Mouse (Mus musculus): ENCODE measurements around the gene Gm36210. TPM values are rescaled to one million over a fixed set of nuclear protein-coding genes. Genes with fewer than 3 reads are reported as not detected.

Gene Gm36210
- polyA plus RNA-seq, 1 experiment from 2014 or later = not detected

GRCm38 (mm10) chr7:4851315-4851688, 55.0 kb downstream of the Gm36210 start:
- no peaks in the 10 kb centered on the region for H3K9me3 ChIP-seq
- WGBS = 68% methylated on average over 8 of the region's 8 CpGs
- no peak overlapping the region for H3K9ac ChIP-seq (replicated peaks)

DNA sequence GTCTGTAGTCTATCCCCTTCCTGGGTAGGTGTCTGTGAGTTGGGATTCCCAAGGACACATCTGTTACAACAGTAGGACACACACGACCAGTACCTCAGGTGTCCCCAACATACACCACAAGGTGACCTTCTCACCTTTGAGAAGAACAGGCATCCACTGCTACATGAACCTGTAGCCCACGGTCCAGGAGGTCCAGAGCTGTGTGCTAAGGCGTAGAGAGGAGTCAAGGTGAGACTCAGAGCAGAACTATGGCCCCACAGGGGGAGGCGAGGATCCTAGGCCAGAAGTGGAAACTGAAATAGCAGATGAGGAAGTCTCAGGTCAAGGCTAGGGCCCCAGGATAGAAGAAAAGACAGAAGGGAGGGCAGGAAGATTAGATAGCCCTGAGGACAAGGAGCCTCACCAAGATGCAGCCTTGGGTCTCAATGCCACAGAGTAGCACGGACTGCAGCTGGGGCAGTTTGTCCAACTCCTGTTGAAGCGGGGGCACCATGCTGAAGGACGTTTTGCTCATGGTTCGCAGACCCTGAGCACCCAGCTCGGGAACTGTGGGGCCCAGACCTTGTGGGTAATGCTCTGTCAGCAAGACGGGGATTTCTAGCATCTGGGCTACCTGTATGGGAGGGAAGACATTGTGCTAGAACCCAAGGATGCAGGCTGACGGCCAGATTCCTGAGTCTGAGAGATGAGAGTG, 55.5 kb downstream of the Gm36210 start:
- H3K9ac ChIP-seq (replicated peaks) = no peak overlapping the region
- no peak overlapping the region for H3K4me2 ChIP-seq (replicated peaks)
- WGBS = 79% methylated on average over 11 of the region's 11 CpGs
- H3K36me3 ChIP-seq = no peaks in the 10 kb centered on the region
- no peaks in the 10 kb centered on the region for H3K4me1 ChIP-seq
- no peak for ATAC-seq (ENCODE audit: low FRiP score, low read depth)
- H3K27me3 ChIP-seq = peaks cover 4% of the 10 kb centered on the region
- no peaks in the 10 kb centered on the region for H3K9me3 ChIP-seq
- H3K27ac ChIP-seq (replicated peaks) = no peak overlapping the region
- H3K4me3 ChIP-seq = no peak overlapping the region

More at GRCm38 (mm10) chr7:4851315-4851688, 55.0 kb downstream of the Gm36210 start:
- no peaks in the 10 kb centered on the region for H3K4me1 ChIP-seq
- H3K4me2 ChIP-seq (replicated peaks) = no peak overlapping the region
- H3K27ac ChIP-seq (replicated peaks) = no peak overlapping the region
- ATAC-seq (ENCODE audit: low FRiP score, low read depth) = no peak
- no peaks in the 10 kb centered on the region; the same call in none of the 2 replicates for H3K27me3 ChIP-seq
- H3K4me3 ChIP-seq = no peak overlapping the region
- H3K36me3 ChIP-seq = no peaks in the 10 kb centered on the region

- no peak for ATAC-seq (ENCODE audit: low FRiP score, low read depth)
- H3K27ac ChIP-seq (replicated peaks) = no peak overlapping the region
- H3K9me3 ChIP-seq = no peaks in the 10 kb centered on the region
- peaks cover 14% of the 10 kb centered on the region for H3K27me3 ChIP-seq
- H3K4me3 ChIP-seq = no peak overlapping the region
- no peaks in the 10 kb centered on the region for H3K36me3 ChIP-seq
- no peak overlapping the region; the same call in 1 of the 2 replicates for H3K9ac ChIP-seq (replicated peaks)
- 58% methylated on average over 9 of the region's 9 CpGs for WGBS
- no peak overlapping the region for H3K4me2 ChIP-seq (replicated peaks)
- peaks cover 4% of the 10 kb centered on the region for H3K4me1 ChIP-seq
Measured at GRCm38 (mm10) chr7:4849372-4849771, 56.9 kb downstream of the Gm36210 start.

Other genes with a start within 250 kb of the Gm36210 start
- 13.8 and 13.9 TPM in 2 replicates for gene Ppp6r1, start 247.5 kb downstream of the Gm36210 start, polyA plus RNA-seq (2016; fragmentation: Nextera tagmentation; extraction: Ambion mirVana)
- gene Hspbp1, start 221.4 kb downstream of the Gm36210 start, polyA plus RNA-seq (2016; fragmentation: Nextera tagmentation; extraction: Ambion mirVana) = 111 and 113 TPM in 2 replicates
- gene Brsk1, start 215.9 kb downstream of the Gm36210 start, polyA plus RNA-seq (2016; fragmentation: Nextera tagmentation; extraction: Ambion mirVana) = 5.4 and 5.7 TPM in 2 replicates
- 0.18 and 0.20 TPM in 2 replicates for gene Tmem150b, start 181.3 kb downstream of the Gm36210 start, polyA plus RNA-seq (2016; fragmentation: Nextera tagmentation; extraction: Ambion mirVana)
- 89.3 and 91.6 TPM in 2 replicates for gene Kmt5c, start 166.4 kb downstream of the Gm36210 start, polyA plus RNA-seq (2016; fragmentation: Nextera tagmentation; extraction: Ambion mirVana)
- 33.7 and 45.8 TPM in 2 replicates for gene Cox6b2, start 153.4 kb downstream of the Gm36210 start, polyA plus RNA-seq (2016; fragmentation: Nextera tagmentation; extraction: Ambion mirVana)
- not detected in 2 replicates for gene Fam71e2, start 135.2 kb downstream of the Gm36210 start, polyA plus RNA-seq (2016; fragmentation: Nextera tagmentation; extraction: Ambion mirVana)
- 0.36 and 0.38 TPM in 2 replicates for gene Il11, start 123.7 kb downstream of the Gm36210 start, polyA plus RNA-seq (2016; fragmentation: Nextera tagmentation; extraction: Ambion mirVana)
- gene Tmem190, start 123.6 kb downstream of the Gm36210 start, polyA plus RNA-seq (2016; fragmentation: Nextera tagmentation; extraction: Ambion mirVana) = not detected in 2 replicates
- 2.5 TPM in 2 replicates for gene Tmem238, start 116.9 kb downstream of the Gm36210 start, polyA plus RNA-seq (2016; fragmentation: Nextera tagmentation; extraction: Ambion mirVana)
- gene Rpl28, start 113.6 kb downstream of the Gm36210 start, polyA plus RNA-seq (2016; fragmentation: Nextera tagmentation; extraction: Ambion mirVana) = 300 and 313 TPM in 2 replicates
- gene Ube2s, start 93.9 kb downstream of the Gm36210 start, polyA plus RNA-seq (2016; fragmentation: Nextera tagmentation; extraction: Ambion mirVana) = 384 TPM in 2 replicates
- gene Shisa7, start 61.8 kb downstream of the Gm36210 start, polyA plus RNA-seq (2016; fragmentation: Nextera tagmentation; extraction: Ambion mirVana) = 3.3 and 4.7 TPM in 2 replicates
- 4.6 and 5.1 TPM in 2 replicates for gene Isoc2b, start 36.3 kb downstream of the Gm36210 start, polyA plus RNA-seq (2016; fragmentation: Nextera tagmentation; extraction: Ambion mirVana)
- gene Isoc2a, start 29.4 kb downstream of the Gm36210 start, polyA plus RNA-seq (2016; fragmentation: Nextera tagmentation; extraction: Ambion mirVana) = 0.68 and 0.80 TPM in 2 replicates
- 4.7 and 4.9 TPM in 2 replicates for gene Zfp628, start 8.7 kb upstream of the Gm36210 start, polyA plus RNA-seq (2016; fragmentation: Nextera tagmentation; extraction: Ambion mirVana)
- 15.1 and 16.6 TPM in 2 replicates for gene Nat14, start 15.5 kb upstream of the Gm36210 start, polyA plus RNA-seq (2016; fragmentation: Nextera tagmentation; extraction: Ambion mirVana)
- 1.6 and 2.0 TPM in 2 replicates for gene Ssc5d, start 19.3 kb upstream of the Gm36210 start, polyA plus RNA-seq (2016; fragmentation: Nextera tagmentation; extraction: Ambion mirVana)
- gene Sbk2, start 57.9 kb upstream of the Gm36210 start, polyA plus RNA-seq (2016; fragmentation: Nextera tagmentation; extraction: Ambion mirVana) = 0.18 TPM in 1 of 2 replicates, not detected in the other
- gene Sbk3, start 64.7 kb upstream of the Gm36210 start, polyA plus RNA-seq (2016; fragmentation: Nextera tagmentation; extraction: Ambion mirVana) = 0.14 TPM in 1 of 2 replicates, not detected in the other
- 60.9 and 68.8 TPM in 2 replicates for gene Zfp579, start 89.6 kb upstream of the Gm36210 start, polyA plus RNA-seq (2016; fragmentation: Nextera tagmentation; extraction: Ambion mirVana)
- 7.5 and 9.3 TPM in 2 replicates for gene Zfp524, start 107.9 kb upstream of the Gm36210 start, polyA plus RNA-seq (2016; fragmentation: Nextera tagmentation; extraction: Ambion mirVana)
- gene Fiz1, start 108.2 kb upstream of the Gm36210 start, polyA plus RNA-seq (2016; fragmentation: Nextera tagmentation; extraction: Ambion mirVana) = 69.0 and 73.4 TPM in 2 replicates
- gene Gm44973, start 109.0 kb upstream of the Gm36210 start, polyA plus RNA-seq (2016; fragmentation: Nextera tagmentation; extraction: Ambion mirVana) = 0.25 TPM in 1 of 2 replicates, not detected in the other
- gene Zfp865, start 113.9 kb upstream of the Gm36210 start, polyA plus RNA-seq (2016; fragmentation: Nextera tagmentation; extraction: Ambion mirVana) = 7.6 and 7.9 TPM in 2 replicates
- gene Ccdc106, start 114.0 kb upstream of the Gm36210 start, polyA plus RNA-seq (2016; fragmentation: Nextera tagmentation; extraction: Ambion mirVana) = 11.1 and 15.6 TPM in 2 replicates
- gene 4632433K11Rik, start 127.6 kb upstream of the Gm36210 start, polyA plus RNA-seq (2016; fragmentation: Nextera tagmentation; extraction: Ambion mirVana) = not detected in 2 replicates
- 5.4 and 5.8 TPM in 2 replicates for gene Zfp784, start 131.9 kb upstream of the Gm36210 start, polyA plus RNA-seq (2016; fragmentation: Nextera tagmentation; extraction: Ambion mirVana)
- gene Zfp580, start 145.0 kb upstream of the Gm36210 start, polyA plus RNA-seq (2016; fragmentation: Nextera tagmentation; extraction: Ambion mirVana) = 54.6 and 56.3 TPM in 2 replicates
- 148 and 160 TPM in 2 replicates for gene U2af2, start 155.6 kb upstream of the Gm36210 start, polyA plus RNA-seq (2016; fragmentation: Nextera tagmentation; extraction: Ambion mirVana)
- gene Epn1, start 173.7 kb upstream of the Gm36210 start, polyA plus RNA-seq (2016; fragmentation: Nextera tagmentation; extraction: Ambion mirVana) = 67.3 and 69.8 TPM in 2 replicates
- not detected in 2 replicates for gene Rfpl4, start 210.4 kb upstream of the Gm36210 start, polyA plus RNA-seq (2016; fragmentation: Nextera tagmentation; extraction: Ambion mirVana)
- 0.41 and 0.46 TPM in 2 replicates for gene Rasl2-9, start 219.4 kb upstream of the Gm36210 start, polyA plus RNA-seq (2016; fragmentation: Nextera tagmentation; extraction: Ambion mirVana)
- gene Vmn1r55, start 243.2 kb upstream of the Gm36210 start, polyA plus RNA-seq (2016; fragmentation: Nextera tagmentation; extraction: Ambion mirVana) = not detected in 2 replicates

Data from midbrain, embryonic 12.5 days (tissue).